Mouse (Mus musculus): ENCODE measurements around the gene Enox1.
"Not testable (repeated sequence)": the region's sequence is repeated elsewhere in the genome, so short reads cannot be mapped to it uniquely, and the experiment has no call there.

Enox1 gene

GRCm38 (mm10) chr14:77156222-77156910 lies at the start of gene Enox1:
Enox1 (plus strand) TSS chr14:77156763.
- no peak for DNase-seq

GRCm38 (mm10) chr14:77110622-77111021 lies 45.9 kb upstream of the Enox1 start:
- DNase-seq: not testable (repeated sequence)

GRCm38 (mm10) chr14:77130612-77131011 lies 26.0 kb upstream of the Enox1 start:
- DNase-seq: no peak

GRCm38 (mm10) chr14:77136936-77137335 lies 19.6 kb upstream of the Enox1 start:
- DNase-seq: no peak

- no peak for DNase-seq
Observed at GRCm38 (mm10) chr14:77141324-77142282, 15.0 kb upstream of the Enox1 start.

- no peak for DNase-seq
Observed at GRCm38 (mm10) chr14:77145103-77145502, 11.5 kb upstream of the Enox1 start.

- DNase-seq: no peak
Observed at GRCm38 (mm10) chr14:77147635-77148034, 8.9 kb upstream of the Enox1 start.

- DNase-seq: peak; percentile 70
Observed at GRCm38 (mm10) chr14:77150556-77150955, 6.0 kb upstream of the Enox1 start.

- DNase-seq: no peak
Observed at GRCm38 (mm10) chr14:77151431-77151830, 5.1 kb upstream of the Enox1 start.

GRCm38 (mm10) chr14:77156911-77157504 lies 445 bp downstream of the Enox1 start:
- DNase-seq: no peak

- peak; percentile 58 for DNase-seq
Observed at GRCm38 (mm10) chr14:77157505-77157911, 945 bp downstream of the Enox1 start.

- DNase-seq: no peak
Observed at GRCm38 (mm10) chr14:77159397-77159796, 2.8 kb downstream of the Enox1 start.

GRCm38 (mm10) chr14:77162496-77162895 lies 5.9 kb downstream of the Enox1 start:
- DNase-seq: no peak

- no peak for DNase-seq
Observed at GRCm38 (mm10) chr14:77164396-77164795, 7.8 kb downstream of the Enox1 start.

- DNase-seq: no peak
Observed at GRCm38 (mm10) chr14:77168161-77168560, 11.6 kb downstream of the Enox1 start.

- DNase-seq: no peak
Observed at GRCm38 (mm10) chr14:77174491-77174890, 17.9 kb downstream of the Enox1 start.

GRCm38 (mm10) chr14:77174931-77175330 lies 18.4 kb downstream of the Enox1 start:
- DNase-seq: no peak

GRCm38 (mm10) chr14:77180241-77180640 lies 23.7 kb downstream of the Enox1 start:
- no peak for DNase-seq

GRCm38 (mm10) chr14:77180753-77181374 lies 24.3 kb downstream of the Enox1 start:
- no peak for DNase-seq

GRCm38 (mm10) chr14:77183491-77183890 lies 26.9 kb downstream of the Enox1 start:
- DNase-seq: no peak

- DNase-seq: no peak
Observed at GRCm38 (mm10) chr14:77190158-77190557, 33.6 kb downstream of the Enox1 start.

GRCm38 (mm10) chr14:77195314-77196020 lies 38.9 kb downstream of the Enox1 start:
- no peak for DNase-seq

All from kidney, adult 11 months (tissue).